Mouse (Mus musculus) mammary gland, adult 2 months (tissue): ENCODE results near the gene Rapgef4. TPM values are rescaled to one million over a fixed set of nuclear protein-coding genes. Genes with fewer than 3 reads are reported as not detected.

Experiments used
- polyA plus RNA-seq: library from polyadenylated mRNA; depleted of rRNA; stranded (reverse); fragments of >200 nt; gene quantifications from 2 replicates; pipeline ENCODE4 v1.2.3, GENCODE M21; 2012; ENCODE audit warnings: low replicate concordance; rRNA removed

Gene Rapgef4
- 5.7 and 8.0 TPM in 2 replicates for polyA plus RNA-seq

DNA sequence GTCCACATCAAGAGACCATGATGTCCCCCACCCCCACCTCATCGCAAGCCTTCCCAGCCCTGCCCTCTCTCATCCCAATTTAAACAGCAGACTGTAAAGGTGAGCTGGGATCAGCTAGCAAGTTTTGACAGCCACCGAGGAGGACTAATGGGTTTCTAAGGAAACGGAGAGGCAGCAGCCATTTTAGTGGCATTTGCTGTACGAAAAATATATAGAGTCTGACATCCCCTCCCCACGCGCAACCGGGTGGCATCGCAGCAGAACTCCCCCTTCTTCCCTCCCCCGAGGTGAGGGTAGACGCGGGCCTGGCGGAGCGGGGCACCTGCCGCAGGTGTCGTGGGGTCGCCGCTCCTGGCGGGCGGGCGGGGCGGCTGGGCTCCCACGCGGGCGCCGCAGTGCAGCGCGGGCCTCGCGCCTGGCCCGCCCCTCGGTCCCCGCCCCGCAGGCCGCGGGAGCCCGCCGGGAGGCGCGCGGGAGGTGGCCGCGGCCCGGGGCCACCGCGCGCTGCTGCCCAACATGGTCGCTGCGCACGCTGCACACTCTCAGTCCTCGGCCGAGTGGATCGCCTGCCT, at the start of gene Rapgef4:
Gene Rapgef4, plus strand, starts transcription at position 470 of the 572 bp plus-strand sequence.

DNA sequence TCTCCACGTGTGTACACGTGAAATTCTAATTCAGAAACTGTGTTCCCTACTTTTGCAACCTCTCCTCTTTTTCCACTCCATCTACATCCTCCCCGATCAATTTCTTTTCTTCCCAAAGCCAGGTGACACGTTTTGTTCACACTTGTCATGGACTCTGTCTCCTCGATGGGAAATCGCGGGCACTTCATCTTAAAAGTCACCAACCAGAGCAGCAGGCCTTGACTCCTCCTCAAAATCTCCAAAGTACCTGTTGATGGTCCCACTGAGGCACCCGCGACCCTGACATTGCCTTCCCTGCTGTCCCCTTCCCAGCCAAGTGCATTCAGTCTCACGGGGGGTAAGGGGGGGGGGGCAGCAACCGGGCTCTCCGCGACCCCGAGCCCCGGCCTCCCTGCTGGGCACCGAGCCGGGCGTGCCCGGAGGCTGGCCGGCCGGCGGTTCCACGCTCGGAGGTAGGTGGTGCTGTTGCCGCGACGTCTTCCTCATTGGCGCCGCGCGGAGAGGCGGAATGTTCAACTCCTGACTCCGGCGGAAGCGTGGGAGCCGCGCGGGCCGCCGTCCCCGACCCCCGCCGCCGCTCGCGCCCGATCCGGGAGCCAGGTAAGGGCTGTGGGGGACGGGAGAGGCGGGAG, 304.3 kb downstream of the Rapgef4 start, which contains the start of gene Map3k20:
Gene Map3k20, plus strand, starts transcription at position 382 of the 632 bp plus-strand sequence.

Other genes starting within 250 kb of the Rapgef4 start
- 29.7 and 45.9 TPM in 2 replicates for gene Itga6, start 235.6 kb upstream of the Rapgef4 start, polyA plus RNA-seq
- 22.6 and 39.6 TPM in 2 replicates for gene Pdk1, start 108.0 kb upstream of the Rapgef4 start, polyA plus RNA-seq